Mouse (Mus musculus) embryonic fibroblast, embryonic 13.5 days (primary cell): ENCODE measurements around the gene Tbr1.

ENCODE experiments used
- CTCF ChIP-seq: IDR thresholded peaks from 2 replicates; pipeline ENCODE4 v1.5.1; 2011; ENCODE audit warnings: mild to moderate bottlenecking, control low read depth, low read length, moderate library complexity, borderline replicate concordance; ENCODE audit not compliant: insufficient read depth
- POLR2A ChIP-seq: IDR thresholded peaks from 2 replicates; pipeline ENCODE4 v1.6.1; 2011; ENCODE audit warnings: low read depth, mild to moderate bottlenecking, control low read depth, low read length, moderate library complexity

DNA sequence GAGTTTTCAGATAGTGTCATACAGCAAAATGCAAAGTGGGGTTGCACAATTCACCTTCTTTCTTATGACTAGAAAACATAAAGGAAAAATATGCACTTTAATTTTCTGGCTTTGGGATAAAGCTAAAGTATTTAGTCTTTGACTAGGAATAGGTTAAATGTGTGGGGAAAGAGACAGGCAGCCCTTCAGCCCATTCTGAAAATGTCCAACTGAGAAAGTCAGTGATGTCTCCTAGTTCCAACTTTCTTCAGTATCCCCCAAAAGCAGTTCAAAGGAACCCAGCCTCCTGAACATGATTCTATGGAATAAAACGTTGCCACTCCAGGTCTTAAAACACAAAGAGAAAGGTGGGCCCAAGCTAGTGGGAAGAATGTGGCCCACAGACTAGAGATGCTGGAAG lies 6.7 kb downstream of the Tbr1 start:
- no peak for TF ChIP-seq POLR2A
- TF ChIP-seq CTCF = no peak
